Mouse (Mus musculus) forebrain, embryonic 16.5 days (tissue): ENCODE results near the gene Mcrip1. TPM values are rescaled to one million over a fixed set of nuclear protein-coding genes. Genes with fewer than 3 reads are reported as not detected.

Source experiments
- ATAC-seq: fragments of 200-750 bp; cut with Nextera tagmentation; 2 replicates; pipeline ENCODE4 v1.8.0; 2017; ENCODE audit warnings: mild to moderate bottlenecking, moderate library complexity
- H3K27ac ChIP-seq: fragments of 300-500 bp; sonication (generic); 2 replicates; pipeline ENCODE4 v1.5.1; 2014; ENCODE audit warnings: low read length, control low read depth
- H3K27me3 ChIP-seq: fragments of 300-500 bp; sonication (generic); replicated peaks from 2 replicates; pipeline ENCODE4 v1.6.1; 2014; ENCODE audit warnings: low read length; ENCODE audit not compliant: control insufficient read depth, insufficient read depth
- H3K36me3 ChIP-seq: fragments of 300-500 bp; sonication (generic); 2 replicates; pipeline ENCODE4 v1.6.1; 2014; ENCODE audit not compliant: control insufficient read depth, insufficient read depth
- H3K4me1 ChIP-seq: fragments of 300-500 bp; sonication (generic); replicated peaks from 2 replicates; pipeline ENCODE4 v1.6.1; 2014; ENCODE audit warnings: low read length; ENCODE audit not compliant: control insufficient read depth, insufficient read depth
- H3K4me2 ChIP-seq: fragments of 300-500 bp; sonication (generic); 2 replicates; pipeline ENCODE4 v1.6.1; 2014; ENCODE audit warnings: mild to moderate bottlenecking, low read length, control low read depth
- H3K4me3 ChIP-seq: fragments of 300-500 bp; sonication (generic); replicated peaks from 2 replicates; pipeline ENCODE4 v1.5.1; 2014; ENCODE audit warnings: mild to moderate bottlenecking, low read length, control low read depth
- H3K9ac ChIP-seq: fragments of 300-500 bp; sonication (generic); replicated peaks from 2 replicates; pipeline ENCODE4 v1.6.1; 2014; ENCODE audit warnings: low read depth, low read length, control low read depth
- H3K9me3 ChIP-seq: fragments of 300-500 bp; sonication (generic); 2 replicates; pipeline ENCODE4 v1.6.1; 2016; ENCODE audit warnings: low read length; ENCODE audit not compliant: control insufficient read depth
- WGBS: fragments of 180-500 bp; shearing (Covaris S2); extraction: QIAGEN DNeasy Blood & Tissue Kit; methylation state at CpG from one replicate; pipeline ENCODE4 v1.1.7; 2014; 5-methylcytosine and 5-hydroxymethylcytosine counted together
- polyA plus RNA-seq: library from polyadenylated mRNA; unstranded; fragments of >200 nt; fragmentation: Nextera tagmentation; extraction: Ambion mirVana; gene quantifications from 2 replicates; pipeline ENCODE4 v1.2.1, GENCODE M21; 2015

Gene Mcrip1
- polyA plus RNA-seq, 1 experiment from 2014 or later: 241 TPM

DNA sequence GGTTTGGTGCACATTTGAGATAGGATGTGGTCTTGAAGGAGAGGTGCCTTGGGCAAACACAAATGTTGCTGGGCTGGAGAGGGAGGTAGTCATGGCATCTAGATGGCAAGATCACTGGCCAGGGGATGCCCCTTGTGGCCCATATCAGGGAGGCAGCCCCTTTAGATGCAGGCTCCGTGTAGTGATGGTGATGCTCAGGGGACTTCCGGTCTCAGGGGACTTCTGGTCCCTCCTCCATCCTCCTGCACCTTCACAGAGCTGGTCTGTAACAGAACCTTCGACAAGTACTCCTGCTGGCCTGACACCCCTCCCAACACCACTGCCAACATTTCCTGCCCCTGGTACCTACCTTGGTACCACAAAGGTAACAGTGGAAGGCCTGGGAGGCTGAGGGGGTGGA, 13.7 kb downstream of the Mcrip1 start:
- no peak for ATAC-seq
- H3K4me3 ChIP-seq: no peak overlapping the region
- no peak overlapping the region for H3K4me2 ChIP-seq
- H3K27me3 ChIP-seq: peaks cover 22% of the 10 kb centered on the region
- peaks cover 7% of the 10 kb centered on the region for H3K4me1 ChIP-seq
- H3K36me3 ChIP-seq: no peaks in the 10 kb centered on the region
- WGBS: 80% methylated on average over 3 of the region's 3 CpGs
- H3K27ac ChIP-seq: no peak overlapping the region
- no peaks in the 10 kb centered on the region for H3K9me3 ChIP-seq
- no peak overlapping the region for H3K9ac ChIP-seq

GRCm38 (mm10) chr11:120535145-120535544, 14.4 kb downstream of the Mcrip1 start:
- no peaks in the 10 kb centered on the region for H3K36me3 ChIP-seq
- H3K9me3 ChIP-seq: no peaks in the 10 kb centered on the region
- H3K4me3 ChIP-seq: no peak overlapping the region
- 68% methylated on average over 3 of the region's 3 CpGs for WGBS
- H3K27me3 ChIP-seq: peaks cover 28% of the 10 kb centered on the region
- H3K9ac ChIP-seq: no peak overlapping the region
- no peak overlapping the region for H3K27ac ChIP-seq
- ATAC-seq: no peak
- no peak overlapping the region for H3K4me2 ChIP-seq
- H3K4me1 ChIP-seq: peaks cover 14% of the 10 kb centered on the region

DNA sequence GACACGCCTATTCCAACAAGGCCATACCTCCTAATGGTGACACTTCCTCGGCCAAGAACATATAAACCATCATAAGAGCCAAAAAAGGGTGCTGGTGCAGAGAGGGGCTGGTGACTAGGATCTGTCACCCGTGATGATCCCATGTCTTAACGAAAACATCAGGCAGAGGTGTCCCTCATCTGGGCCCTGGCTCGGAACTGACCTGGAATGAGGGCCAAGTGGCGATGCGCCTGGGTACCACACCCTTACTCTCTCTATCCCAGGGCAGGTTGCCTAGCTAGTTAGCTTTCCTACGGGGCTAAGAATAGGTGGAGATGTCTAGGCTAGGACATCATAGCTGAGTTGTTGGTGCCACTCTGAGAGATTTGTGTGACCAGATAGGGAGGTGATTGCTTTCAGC, 15.4 kb downstream of the Mcrip1 start:
- Histone ChIP-seq H3K4me2 (no peak overlapping the region), H3K9me3 (no peaks in the 10 kb centered on the region), H3K9ac (no peak overlapping the region), H3K27me3 (peaks cover 38% of the 10 kb centered on the region), H3K27ac (no peak overlapping the region), H3K36me3 (no peaks in the 10 kb centered on the region), H3K4me3 (no peak overlapping the region), H3K4me1 (peaks cover 10% of the 10 kb centered on the region)
- 86% methylated on average over 8 of the region's 8 CpGs for WGBS
- no peak for ATAC-seq

GRCm38 (mm10) chr11:120531646-120532045, 17.9 kb downstream of the Mcrip1 start:
- H3K9ac ChIP-seq: no peak overlapping the region
- WGBS: 31% methylated on average over 9 of the region's 9 CpGs
- no peak overlapping the region for H3K27ac ChIP-seq

DNA sequence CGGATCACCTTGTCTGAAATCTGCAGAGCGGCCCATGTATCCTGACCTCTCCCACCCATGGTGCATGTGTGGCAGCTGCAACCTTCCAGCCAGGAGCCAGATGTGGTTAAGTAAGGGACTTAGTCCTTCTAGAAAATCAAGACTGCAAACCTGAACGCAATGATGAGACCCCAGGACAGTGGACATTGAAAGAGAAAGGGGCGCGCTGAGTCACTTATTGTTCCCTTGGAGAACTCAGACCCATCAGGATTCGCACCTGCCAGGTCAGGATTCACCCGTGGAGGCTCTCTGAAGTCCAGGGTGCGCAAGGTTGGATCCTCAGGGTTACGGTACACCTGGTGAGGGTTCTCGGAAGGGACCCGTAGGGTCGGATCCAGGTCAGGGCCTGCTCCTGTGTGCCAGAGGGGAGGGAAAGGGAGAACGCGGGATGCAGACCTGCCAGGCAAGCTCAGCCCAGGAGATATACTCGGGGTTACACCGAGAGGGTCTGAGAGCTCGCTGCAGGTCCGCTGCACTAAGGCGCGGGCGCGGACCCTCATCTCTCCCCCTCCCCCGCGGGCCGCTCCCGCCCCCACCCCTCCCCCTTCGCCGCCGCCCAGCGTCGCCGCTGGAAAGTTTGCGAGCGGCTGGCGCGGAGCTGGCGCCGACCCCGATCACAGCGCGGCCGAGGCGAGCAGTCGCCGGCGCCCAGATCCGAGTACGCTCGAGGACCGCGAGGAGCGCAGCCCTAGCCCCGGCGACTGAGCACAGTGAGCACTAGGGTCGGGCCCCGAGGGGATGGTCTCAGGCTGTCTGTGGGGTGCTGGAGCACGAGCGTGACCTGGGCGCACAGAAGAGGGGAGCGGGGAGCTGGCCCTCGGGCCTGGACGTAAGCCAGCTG, 19.2 kb downstream of the Mcrip1 start, which contains the start of gene Gcgr:
TSS of gene Gcgr (plus strand) at position 615 of the 880 bp plus-strand sequence.
- H3K4me2 ChIP-seq: peak within 1 kb of the TSS; percentile 55
- peaks cover 9% of the 10 kb centered on the region for H3K4me1 ChIP-seq
- no peaks in the 10 kb centered on the region for H3K36me3 ChIP-seq
- WGBS: 7% methylated on average over 57 of the region's 62 CpGs
- no peak for ATAC-seq
- H3K27me3 ChIP-seq: peaks cover 49% of the 10 kb centered on the region
- H3K9me3 ChIP-seq: no peaks in the 10 kb centered on the region
- H3K9ac ChIP-seq: peak within 1 kb of the TSS; percentile 42
- H3K27ac ChIP-seq: no peak within 1 kb of the TSS
- peak within 1 kb of the TSS; percentile 36 for H3K4me3 ChIP-seq

More at GRCm38 (mm10) chr11:120531646-120532045, 17.9 kb downstream of the Mcrip1 start:
- Histone ChIP-seq H3K36me3 (no peaks in the 10 kb centered on the region), H3K9me3 (no peaks in the 10 kb centered on the region), H3K4me3 (no peak overlapping the region), H3K4me2 (no peak overlapping the region), H3K27me3 (peaks cover 49% of the 10 kb centered on the region), H3K4me1 (peaks cover 9% of the 10 kb centered on the region)
- no peak for ATAC-seq

- 59% methylated on average over 4 of the region's 4 CpGs for WGBS
Measured at GRCm38 (mm10) chr11:120528903-120529302, 20.6 kb downstream of the Mcrip1 start.

GRCm38 (mm10) chr11:120527690-120528354, 21.7 kb downstream of the Mcrip1 start:
- Histone ChIP-seq H3K27me3 (peaks cover 44% of the 10 kb centered on the region), H3K9ac (no peak overlapping the region), H3K4me2 (no peak overlapping the region), H3K9me3 (no peaks in the 10 kb centered on the region), H3K27ac (no peak overlapping the region), H3K4me3 (no peak overlapping the region), H3K4me1 (peaks cover 9% of the 10 kb centered on the region), H3K36me3 (no peaks in the 10 kb centered on the region)
- ATAC-seq: no peak
- 82% methylated on average over 9 of the region's 9 CpGs for WGBS

More at GRCm38 (mm10) chr11:120528903-120529302, 20.6 kb downstream of the Mcrip1 start:
- ATAC-seq: no peak
- H3K9me3 ChIP-seq: no peaks in the 10 kb centered on the region
- H3K9ac ChIP-seq: no peak overlapping the region
- H3K4me3 ChIP-seq: no peak overlapping the region
- H3K27ac ChIP-seq: no peak overlapping the region
- H3K4me1 ChIP-seq: peaks cover 9% of the 10 kb centered on the region
- no peak overlapping the region for H3K4me2 ChIP-seq
- H3K36me3 ChIP-seq: no peaks in the 10 kb centered on the region
- H3K27me3 ChIP-seq: peaks cover 49% of the 10 kb centered on the region

DNA sequence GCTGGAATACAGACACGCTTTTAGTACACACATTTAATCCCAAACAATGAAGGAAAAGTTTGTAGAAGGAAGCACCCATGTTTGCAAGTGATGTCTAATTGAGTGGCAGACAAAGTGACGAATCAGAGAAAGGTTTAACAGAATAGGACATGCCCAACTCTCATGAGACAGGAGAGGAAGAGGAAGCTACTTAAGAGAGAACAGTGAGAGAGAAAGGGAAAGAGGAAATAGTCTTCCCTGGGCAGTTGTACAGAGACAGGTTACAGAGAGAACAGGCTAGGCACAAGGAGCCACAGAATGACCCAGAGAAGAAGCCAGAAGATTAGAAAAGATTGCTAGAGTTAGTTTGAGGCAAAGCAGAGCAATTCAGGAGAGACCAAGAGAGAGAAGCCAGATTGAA, 23.6 kb downstream of the Mcrip1 start:
- Histone ChIP-seq H3K27me3 (peaks cover 29% of the 10 kb centered on the region), H3K4me3 (no peak overlapping the region), H3K4me2 (no peak overlapping the region), H3K36me3 (no peaks in the 10 kb centered on the region), H3K9ac (no peak overlapping the region), H3K4me1 (peaks cover 8% of the 10 kb centered on the region), H3K27ac (no peak overlapping the region), H3K9me3 (no peaks in the 10 kb centered on the region)
- no peak for ATAC-seq
- 83% methylated on average over 2 of the region's 2 CpGs for WGBS

GRCm38 (mm10) chr11:120522581-120522980, 26.9 kb downstream of the Mcrip1 start:
- no peaks in the 10 kb centered on the region for H3K27me3 ChIP-seq
- WGBS: 85% methylated on average over 8 of the region's 8 CpGs
- H3K9ac ChIP-seq: no peak overlapping the region

More at GRCm38 (mm10) chr11:120522581-120522980, 26.9 kb downstream of the Mcrip1 start:
- H3K4me2 ChIP-seq: no peak overlapping the region
- ATAC-seq: no peak
- H3K36me3 ChIP-seq: no peaks in the 10 kb centered on the region
- H3K4me1 ChIP-seq: no peaks in the 10 kb centered on the region
- no peak overlapping the region for H3K4me3 ChIP-seq
- no peaks in the 10 kb centered on the region for H3K9me3 ChIP-seq
- no peak overlapping the region for H3K27ac ChIP-seq
